In the genomic region with DNA sequence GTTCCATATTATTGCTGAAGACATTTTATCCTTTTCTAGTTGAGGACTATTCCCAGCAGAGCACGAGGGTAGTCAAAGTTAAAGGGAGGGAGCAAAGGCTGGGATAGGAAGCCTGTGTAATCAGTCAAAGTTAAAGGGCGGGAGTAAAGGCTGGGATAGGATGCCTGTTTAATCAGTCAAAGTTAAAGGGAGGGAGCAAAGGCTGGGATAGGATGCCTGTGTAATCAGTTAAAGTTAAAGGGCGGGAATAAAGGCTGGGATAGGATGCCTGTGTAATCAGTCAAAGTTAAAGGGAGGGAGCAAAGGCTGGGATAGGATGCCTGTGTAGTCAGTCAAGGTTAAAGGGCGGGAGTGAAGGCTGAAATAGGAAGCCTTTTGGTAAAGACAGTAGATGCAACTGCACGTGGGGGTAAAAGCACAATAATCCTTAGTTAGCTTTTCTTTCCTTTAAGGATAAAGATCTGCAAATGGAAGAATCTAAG, we compare ENCODE assay signal across 8 mouse cellular contexts. TPM values are rescaled to one million over a fixed set of nuclear protein-coding genes. Genes with fewer than 3 reads are reported as not detected.
A peak's percentile ranks its signal among the peaks of the same experiment; 100 is the strongest.
DNase-seq lines count a peak whose midpoint lies in the region; ATAC-seq and TF ChIP-seq lines count a peak whose summit lies in the region.

No protein-coding gene starts in this region.

- H3K4me2 ChIP-seq in embryonic facial prominence, embryonic 11.5 days (ENCODE audit: low read depth, low read length) = no peak overlapping the region
- no peak overlapping the region for H3K4me2 ChIP-seq in intestine, postnatal 0 days (replicated peaks; ENCODE audit: low read depth)

- H3K36me3 ChIP-seq in thymus, adult 2 months (ENCODE audit: control insufficient read depth, insufficient read depth, low read length) = no peaks in the 10 kb centered on the region
- no peaks in the 10 kb centered on the region for H3K36me3 ChIP-seq in embryonic facial prominence, embryonic 11.5 days (replicated peaks; ENCODE audit: control insufficient read depth, insufficient read depth, low read depth, low read length)
- no peaks in the 10 kb centered on the region for H3K36me3 ChIP-seq in intestine, postnatal 0 days (ENCODE audit: control insufficient read depth, insufficient read depth)

- H3K4me1 ChIP-seq in thymus, adult 2 months (replicated peaks; ENCODE audit: control insufficient read depth, insufficient read depth, low read length) = no peaks in the 10 kb centered on the region
- no peaks in the 10 kb centered on the region for H3K4me1 ChIP-seq in embryonic facial prominence, embryonic 11.5 days (ENCODE audit: control insufficient read depth, insufficient read depth, low read length)
- H3K4me1 ChIP-seq in intestine, postnatal 0 days (replicated peaks; ENCODE audit: control insufficient read depth, insufficient read depth, low read length) = no peaks in the 10 kb centered on the region

- TF ChIP-seq CTCF in thymus, adult 2 months (IDR thresholded peaks at IDR 0.05; ENCODE audit: borderline replicate concordance, control insufficient read depth, extremely low read depth, insufficient read depth, low read length, poor library complexity) = no peak
- no peak for TF ChIP-seq CTCF in intestine, postnatal 0 days (IDR thresholded peaks at IDR 0.05; ENCODE audit: low read depth)

- 41% methylated on average over 5 of the region's 5 CpGs for WGBS in thymus, adult 2 months
- WGBS in embryonic facial prominence, embryonic 11.5 days = 7% methylated on average over 5 of the region's 5 CpGs
- 15% methylated on average over 5 of the region's 5 CpGs for WGBS in intestine, postnatal 0 days

- no peak overlapping the region for H3K4me3 ChIP-seq in thymus, adult 2 months (ENCODE audit: control insufficient read depth, insufficient read depth, low read length)
- H3K4me3 ChIP-seq in embryonic facial prominence, embryonic 11.5 days (ENCODE audit: low read depth, low read length) = no peak overlapping the region
- no peak overlapping the region for H3K4me3 ChIP-seq in intestine, postnatal 0 days (ENCODE audit: low read depth, low read length)

- no peak for TF ChIP-seq POLR2A in thymus, adult 2 months (IDR thresholded peaks at IDR 0.05; ENCODE audit: control insufficient read depth, extremely low read depth, insufficient read depth, low read length, poor library complexity)

- H3K9me3 ChIP-seq in embryonic facial prominence, embryonic 11.5 days (replicated peaks; ENCODE audit: control insufficient read depth, low read length) = no peaks in the 10 kb centered on the region
- 0 out of 2 replicates have a peak, but pooled peaks cover 4% of the 10 kb centered on the region for H3K9me3 ChIP-seq in intestine, postnatal 0 days (ENCODE audit: control insufficient read depth)

- H3K9ac ChIP-seq in embryonic facial prominence, embryonic 11.5 days (replicated peaks; ENCODE audit: low read length) = no peak overlapping the region
- H3K9ac ChIP-seq in intestine, postnatal 0 days (ENCODE audit: low read depth, low read length) = no peak overlapping the region

- intact Hi-C loops in left cerebral cortex, postnatal 14 days (cut with DNase I) = no loop called here

- peak; percentile 67 for DNase-seq in thymus, postnatal 0 days (ENCODE audit: low spot score)
- no peak for DNase-seq in thymus, adult 2 months
- DNase-seq in embryonic facial prominence, embryonic 11.5 days (ENCODE audit: low spot score) = peak; percentile 90
- peak; percentile 97 for DNase-seq in heart, adult 11 months
- peak; percentile 76 to 83 for DNase-seq in left cerebral cortex, postnatal 14 days (ENCODE audit: low spot score in 2 of 2)
- DNase-seq in mesoderm, embryonic 11.5 days (ENCODE audit: low read depth, low spot score) = peak; percentile 84
- peak; percentile 47 for DNase-seq in right cerebral cortex, postnatal 4 days

- peak; percentile 92 for ATAC-seq in embryonic facial prominence, embryonic 11.5 days (replicated peaks; ENCODE audit: insufficient number of reproducible peaks, low FRiP score, low TSS enrichment, low read depth)
- peak; percentile 91 for ATAC-seq in intestine, postnatal 0 days

- H3K27ac ChIP-seq in thymus, adult 2 months (ENCODE audit: control insufficient read depth, insufficient read depth, low read length) = no peak overlapping the region
- no peak overlapping the region for H3K27ac ChIP-seq in embryonic facial prominence, embryonic 11.5 days (replicated peaks; ENCODE audit: low read depth, low read length)
- no peak overlapping the region for H3K27ac ChIP-seq in intestine, postnatal 0 days (ENCODE audit: low read depth, low read length)

- H3K27me3 ChIP-seq in thymus, adult 2 months (ENCODE audit: control insufficient read depth, insufficient read depth, low read length) = no peaks in the 10 kb centered on the region
- H3K27me3 ChIP-seq in embryonic facial prominence, embryonic 11.5 days (ENCODE audit: control insufficient read depth, insufficient read depth, low read length) = no peaks in the 10 kb centered on the region
- H3K27me3 ChIP-seq in intestine, postnatal 0 days (replicated peaks; ENCODE audit: control insufficient read depth, insufficient read depth, low read length) = no peaks in the 10 kb centered on the region

RNA-seq across cellular contexts. Expression of a gene that starts 5.9 kb away (rescaled TPM):
- polyA plus RNA-seq in thymus, postnatal 0 days (2015; fragmentation: Nextera tagmentation; extraction: Ambion mirVana) = 12.1 and 15.2 TPM in 2 replicates
- 3.2 and 4.7 TPM in 2 replicates for polyA plus RNA-seq in thymus, adult 2 months (2012; rRNA removed)
- 12.3 and 12.6 TPM in 2 replicates for polyA plus RNA-seq in embryonic facial prominence, embryonic 11.5 days (2014; fragmentation: Nextera tagmentation; extraction: Ambion mirVana)
- polyA plus RNA-seq in intestine, postnatal 0 days (2015; fragmentation: Nextera tagmentation; extraction: Ambion mirVana) = 3.4 and 3.6 TPM in 2 replicates
- total RNA-seq in left cerebral cortex, postnatal 14 days (2021) = 10 to 100 TPM; 13.5 to 13.6 TPM

RNA-seq across cellular contexts. Expression of a gene that starts 16.7 kb away (rescaled TPM):
- 1.2 and 1.6 TPM in 2 replicates for polyA plus RNA-seq in thymus, postnatal 0 days (2015; fragmentation: Nextera tagmentation; extraction: Ambion mirVana)
- polyA plus RNA-seq in thymus, adult 2 months (2012; rRNA removed) = 1.6 TPM in 2 replicates
- polyA plus RNA-seq in embryonic facial prominence, embryonic 11.5 days (2014; fragmentation: Nextera tagmentation; extraction: Ambion mirVana) = 6.1 and 6.7 TPM in 2 replicates
- 5.2 and 8.0 TPM in 2 replicates for polyA plus RNA-seq in intestine, postnatal 0 days (2015; fragmentation: Nextera tagmentation; extraction: Ambion mirVana)
- 100 to 1,000 TPM; 248 to 271 TPM for total RNA-seq in left cerebral cortex, postnatal 14 days (2021)
